Mouse (Mus musculus) neural tube, embryonic 14.5 days (tissue): ENCODE measurements around the gene Olfr12. TPM values are rescaled to one million over a fixed set of nuclear protein-coding genes. Genes with fewer than 3 reads are reported as not detected.

Experiments used
- ATAC-seq: fragments of 200-750 bp; cut with Nextera tagmentation; 2 replicates; pipeline ENCODE4 v1.8.0; 2017; ENCODE audit warnings: low read depth, mild to moderate bottlenecking, moderate TSS enrichment, moderate library complexity
- H3K27ac ChIP-seq: fragments of 300-500 bp; sonication (generic); 2 replicates; pipeline ENCODE4 v1.5.1; 2014; ENCODE audit warnings: low read depth, mild to moderate bottlenecking, control low read depth, low read length, moderate library complexity, mixed read lengths
- H3K27me3 ChIP-seq: fragments of 300-500 bp; sonication (generic); 2 replicates; pipeline ENCODE4 v1.6.1; 2014; ENCODE audit warnings: low read length; ENCODE audit not compliant: control insufficient read depth, insufficient read depth
- H3K36me3 ChIP-seq: fragments of 300-500 bp; sonication (generic); 2 replicates; pipeline ENCODE4 v1.6.1; 2014; ENCODE audit warnings: low read length, mixed read lengths; ENCODE audit not compliant: control insufficient read depth, insufficient read depth
- H3K4me1 ChIP-seq: fragments of 300-500 bp; sonication (generic); 2 replicates; pipeline ENCODE4 v1.6.1; 2014; ENCODE audit warnings: low read length; ENCODE audit not compliant: control insufficient read depth, insufficient read depth
- H3K4me2 ChIP-seq: fragments of 300-500 bp; sonication (generic); 2 replicates; pipeline ENCODE4 v1.6.1; 2014; ENCODE audit warnings: mild to moderate bottlenecking, low read depth, low read length, control low read depth
- H3K4me3 ChIP-seq: fragments of 300-500 bp; sonication (generic); 2 replicates; pipeline ENCODE4 v1.5.1; 2014; ENCODE audit warnings: low read depth, low read length, control low read depth, mixed read lengths
- H3K9ac ChIP-seq: fragments of 300-500 bp; sonication (generic); replicated peaks from 2 replicates; pipeline ENCODE4 v1.6.1; 2014; ENCODE audit warnings: low read depth, mild to moderate bottlenecking, control low read depth, low read length, mixed read lengths
- H3K9me3 ChIP-seq: fragments of 300-500 bp; sonication (generic); 2 replicates; pipeline ENCODE4 v1.6.1; 2016; ENCODE audit warnings: low read length; ENCODE audit not compliant: control insufficient read depth
- WGBS: fragments of 180-500 bp; shearing (Covaris S2); extraction: QIAGEN DNeasy Blood & Tissue Kit; methylation state at CpG from one replicate; pipeline ENCODE4 v1.1.7; 2014; 5-methylcytosine and 5-hydroxymethylcytosine counted together
- polyA plus RNA-seq: library from polyadenylated mRNA; unstranded; fragments of >200 nt; fragmentation: Nextera tagmentation; extraction: Ambion mirVana; gene quantifications from 2 replicates; pipeline ENCODE4 v1.2.1, GENCODE M21; 2014

Gene Olfr12
- polyA plus RNA-seq, 1 experiment from 2014 or later: not detected

GRCm38 (mm10) chr1:92636015-92636414 lies 18.4 kb downstream of the Olfr12 start:
- Histone ChIP-seq H3K4me1 (peaks cover 10% of the 10 kb centered on the region), H3K4me2 (no peak overlapping the region), H3K27ac (peak overlapping the region; percentile 7; the same call in 1 of the 2 replicates), H3K9me3 (no peaks in the 10 kb centered on the region), H3K36me3 (peaks cover 23% of the 10 kb centered on the region), H3K27me3 (no peaks in the 10 kb centered on the region), H3K9ac (no peak overlapping the region), H3K4me3 (no peak overlapping the region)
- WGBS: 94% methylated on average over 8 of the region's 8 CpGs
- ATAC-seq: no peak

- ATAC-seq: no peak
- Histone ChIP-seq H3K27me3 (no peaks in the 10 kb centered on the region), H3K4me1 (peaks cover 10% of the 10 kb centered on the region), H3K27ac (no peak overlapping the region), H3K9me3 (no peaks in the 10 kb centered on the region), H3K9ac (no peak overlapping the region), H3K4me2 (no peak overlapping the region), H3K4me3 (no peak overlapping the region), H3K36me3 (peaks cover 23% of the 10 kb centered on the region)
- WGBS: 97% methylated on average over 11 of the region's 11 CpGs
These were observed 19.1 kb downstream of the Olfr12 start for GRCm38 (mm10) chr1:92636676-92637075.

- no peak overlapping the region for H3K4me2 ChIP-seq
- no peaks in the 10 kb centered on the region for H3K9me3 ChIP-seq
- 93% methylated on average over 15 of the region's 15 CpGs for WGBS
- H3K9ac ChIP-seq: no peak overlapping the region
- no peak overlapping the region for H3K4me3 ChIP-seq
- no peaks in the 10 kb centered on the region for H3K27me3 ChIP-seq
- no peak overlapping the region for H3K27ac ChIP-seq
- no peak for ATAC-seq
- H3K4me1 ChIP-seq: peaks cover 10% of the 10 kb centered on the region
- H3K36me3 ChIP-seq: peaks cover 23% of the 10 kb centered on the region
These were observed 20.0 kb downstream of the Olfr12 start for GRCm38 (mm10) chr1:92637501-92638172.

GRCm38 (mm10) chr1:92638181-92638580 lies 20.6 kb downstream of the Olfr12 start:
- Histone ChIP-seq H3K4me1 (peaks cover 10% of the 10 kb centered on the region), H3K27ac (no peak overlapping the region), H3K9ac (no peak overlapping the region), H3K9me3 (no peaks in the 10 kb centered on the region), H3K36me3 (peaks cover 23% of the 10 kb centered on the region), H3K4me3 (no peak overlapping the region), H3K4me2 (no peak overlapping the region), H3K27me3 (no peaks in the 10 kb centered on the region)
- 98% methylated on average over 3 of the region's 3 CpGs for WGBS
- ATAC-seq: no peak

- 92% methylated on average over 4 of the region's 4 CpGs for WGBS
- no peak overlapping the region for H3K4me2 ChIP-seq
- H3K36me3 ChIP-seq: peaks cover 23% of the 10 kb centered on the region
- no peak overlapping the region for H3K27ac ChIP-seq
- no peaks in the 10 kb centered on the region for H3K9me3 ChIP-seq
- ATAC-seq: no peak
- H3K4me3 ChIP-seq: no peak overlapping the region
- no peaks in the 10 kb centered on the region for H3K27me3 ChIP-seq
- H3K9ac ChIP-seq: no peak overlapping the region
- peaks cover 10% of the 10 kb centered on the region for H3K4me1 ChIP-seq
These were observed 21.1 kb downstream of the Olfr12 start for GRCm38 (mm10) chr1:92638736-92639135.

GRCm38 (mm10) chr1:92640393-92640792 lies 22.8 kb downstream of the Olfr12 start:
- H3K4me2 ChIP-seq: peak overlapping the region; percentile 98
- no peak overlapping the region for H3K27ac ChIP-seq
- H3K9ac ChIP-seq: no peak overlapping the region
- peaks cover 10% of the 10 kb centered on the region for H3K4me1 ChIP-seq
- no peak for ATAC-seq
- no peaks in the 10 kb centered on the region for H3K9me3 ChIP-seq
- 87% methylated on average over 6 of the region's 6 CpGs for WGBS
- H3K4me3 ChIP-seq: no peak overlapping the region
- peaks cover 23% of the 10 kb centered on the region for H3K36me3 ChIP-seq
- H3K27me3 ChIP-seq: no peaks in the 10 kb centered on the region

- H3K4me1 ChIP-seq: peaks cover 10% of the 10 kb centered on the region
- peak within 1 kb of the TSS; percentile 82 for H3K27ac ChIP-seq
- peak; percentile 94 for ATAC-seq
- H3K27me3 ChIP-seq: no peaks in the 10 kb centered on the region
- no peaks in the 10 kb centered on the region for H3K9me3 ChIP-seq
- peak within 1 kb of the TSS; percentile 94 for H3K9ac ChIP-seq
- 3% methylated on average over 50 of the region's 50 CpGs for WGBS
- H3K4me2 ChIP-seq: peak within 1 kb of the TSS; percentile 98
- peak within 1 kb of the TSS; percentile 90 for H3K4me3 ChIP-seq
- H3K36me3 ChIP-seq: peaks cover 15% of the 10 kb centered on the region
These were observed 24.1 kb downstream of the Olfr12 start, which contains the start of gene Cops9 for GRCm38 (mm10) chr1:92641514-92642272. Gene Cops9 (minus strand): TSS chr1:92641985.

GRCm38 (mm10) chr1:92643691-92644090 lies 26.1 kb downstream of the Olfr12 start:
- WGBS: 50% methylated on average over 4 of the region's 4 CpGs
- Histone ChIP-seq H3K9ac (no peak overlapping the region), H3K4me2 (no peak overlapping the region), H3K4me3 (no peak overlapping the region), H3K27ac (no peak overlapping the region), H3K27me3 (no peaks in the 10 kb centered on the region), H3K36me3 (no peaks in the 10 kb centered on the region), H3K9me3 (no peaks in the 10 kb centered on the region), H3K4me1 (peaks cover 10% of the 10 kb centered on the region)
- ATAC-seq: no peak

GRCm38 (mm10) chr1:92644916-92645315 lies 27.3 kb downstream of the Olfr12 start:
- peaks cover 10% of the 10 kb centered on the region for H3K4me1 ChIP-seq
- H3K9ac ChIP-seq: no peak overlapping the region
- H3K4me3 ChIP-seq: no peak overlapping the region
- H3K9me3 ChIP-seq: no peaks in the 10 kb centered on the region
- 83% methylated on average over 5 of the region's 5 CpGs for WGBS
- no peak overlapping the region for H3K27ac ChIP-seq
- H3K36me3 ChIP-seq: no peaks in the 10 kb centered on the region
- H3K4me2 ChIP-seq: no peak overlapping the region
- no peak for ATAC-seq
- H3K27me3 ChIP-seq: no peaks in the 10 kb centered on the region
